Mouse (Mus musculus): Measurements from ENCODE around the gene Dhx32.

Dhx32 gene

GRCm38 (mm10) chr7:133768517-133768916 is 14.0 kb downstream of the Dhx32 start:
- DNase-seq: no peak

GRCm38 (mm10) chr7:133768027-133768426 is 14.5 kb downstream of the Dhx32 start:
- peak; percentile 38 to 41 for DNase-seq

- DNase-seq: peak; percentile 90 to 91
These were observed 16.7 kb downstream of the Dhx32 start for GRCm38 (mm10) chr7:133765849-133766243.

GRCm38 (mm10) chr7:133765240-133765848 is 17.2 kb downstream of the Dhx32 start:
- no peak for DNase-seq

GRCm38 (mm10) chr7:133764425-133764824 is 18.1 kb downstream of the Dhx32 start:
- no peak for DNase-seq

- DNase-seq: no peak
These were observed 19.8 kb downstream of the Dhx32 start for GRCm38 (mm10) chr7:133762696-133763095.

GRCm38 (mm10) chr7:133759611-133760353 is 22.7 kb downstream of the Dhx32 start:
- no peak for DNase-seq

GRCm38 (mm10) chr7:133758716-133759115 is 23.8 kb downstream of the Dhx32 start:
- DNase-seq: no peak

- DNase-seq: no peak
These were observed 24.5 kb downstream of the Dhx32 start for GRCm38 (mm10) chr7:133757961-133758455.

GRCm38 (mm10) chr7:133751163-133751562 is 31.4 kb downstream of the Dhx32 start:
- no peak for DNase-seq

- DNase-seq: no peak
These were observed 31.9 kb downstream of the Dhx32 start for GRCm38 (mm10) chr7:133750666-133751065.

- DNase-seq: peak; percentile 40 to 54
These were observed 33.8 kb downstream of the Dhx32 start for GRCm38 (mm10) chr7:133748753-133749152.

- no peak for DNase-seq
These were observed 35.2 kb downstream of the Dhx32 start for GRCm38 (mm10) chr7:133747372-133747771.

GRCm38 (mm10) chr7:133744701-133745100 is 37.8 kb downstream of the Dhx32 start:
- DNase-seq: no peak

- DNase-seq: no peak
These were observed 38.3 kb downstream of the Dhx32 start for GRCm38 (mm10) chr7:133744209-133744608.

GRCm38 (mm10) chr7:133743611-133744010 is 38.9 kb downstream of the Dhx32 start:
- no peak for DNase-seq

- DNase-seq: no peak
These were observed 39.8 kb downstream of the Dhx32 start for GRCm38 (mm10) chr7:133742530-133743325.

GRCm38 (mm10) chr7:133740558-133740957 is 42.0 kb downstream of the Dhx32 start:
- no peak for DNase-seq

- DNase-seq: peak; percentile 68 to 81
These were observed 50.4 kb downstream of the Dhx32 start for GRCm38 (mm10) chr7:133731971-133732645.

GRCm38 (mm10) chr7:133730324-133731191 is 52.0 kb downstream of the Dhx32 start:
- DNase-seq: peak; percentile 42 to 64

GRCm38 (mm10) chr7:133729351-133729750 is 53.2 kb downstream of the Dhx32 start:
- peak; percentile 50 to 61 for DNase-seq

GRCm38 (mm10) chr7:133727027-133727426 is 55.5 kb downstream of the Dhx32 start:
- no peak for DNase-seq
